Mouse (Mus musculus): ENCODE results near the gene Sfxn2. TPM values are rescaled to one million over a fixed set of nuclear protein-coding genes. Genes with fewer than 3 reads are reported as not detected.
A peak's percentile ranks its signal among the peaks of the same experiment; 100 is the strongest.

Sfxn2 gene
- polyA plus RNA-seq, 1 experiment from 2014 or later = 15.6 TPM

DNA sequence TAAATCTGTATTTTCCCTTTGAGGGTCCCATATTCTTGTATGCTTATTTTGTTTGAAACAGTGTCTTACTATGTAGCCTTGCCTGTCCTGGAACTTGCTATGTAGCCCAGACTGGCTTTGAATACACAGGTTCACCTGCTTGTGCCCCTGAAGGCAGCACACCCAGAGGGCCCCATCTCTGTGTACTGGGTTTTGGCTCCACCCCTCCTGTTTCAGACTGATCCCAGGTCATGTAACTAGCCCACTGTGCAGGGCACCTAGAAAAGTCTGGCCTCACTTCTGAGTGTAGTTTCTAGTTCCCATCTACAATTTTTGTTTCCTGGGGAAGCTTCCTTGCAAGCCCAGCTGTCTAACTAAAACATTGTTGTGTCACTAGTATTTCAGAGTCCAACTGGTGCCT is 65.9 kb downstream of the Sfxn2 start:
- no peak overlapping the region for H3K4me2 ChIP-seq (ENCODE audit: low read depth, severe bottlenecking)
- no peak overlapping the region for H3K9ac ChIP-seq (ENCODE audit: low read length)
- H3K4me1 ChIP-seq (ENCODE audit: control insufficient read depth, insufficient read depth, low read length) = peaks cover 53% of the 10 kb centered on the region
- H3K4me3 ChIP-seq (ENCODE audit: low read depth, low read length) = no peak overlapping the region
- no peak for DNase-seq (ENCODE audit: low spot score)
- no peak for ATAC-seq (ENCODE audit: insufficient number of reproducible peaks, low FRiP score, low TSS enrichment, low read depth)
- peaks cover 2% of the 10 kb centered on the region; the same call in 1 of the 2 replicates for H3K36me3 ChIP-seq (ENCODE audit: control insufficient read depth, insufficient read depth, low read length)
- no peaks in the 10 kb centered on the region for H3K27me3 ChIP-seq (ENCODE audit: control insufficient read depth, insufficient read depth, low read length)
- H3K9me3 ChIP-seq (ENCODE audit: control insufficient read depth, low read length) = no peaks in the 10 kb centered on the region
- H3K27ac ChIP-seq (replicated peaks; ENCODE audit: low read depth, low read length) = peak overlapping the region; percentile 68

GRCm38 (mm10) chr19:46639496-46639895 is 66.3 kb downstream of the Sfxn2 start:
- no peak overlapping the region for H3K4me2 ChIP-seq (ENCODE audit: low read depth, severe bottlenecking)
- H3K27ac ChIP-seq (replicated peaks; ENCODE audit: low read depth, low read length) = peak overlapping the region; percentile 68
- ATAC-seq (ENCODE audit: insufficient number of reproducible peaks, low FRiP score, low TSS enrichment, low read depth) (no peak), DNase-seq (ENCODE audit: low spot score) (peak; percentile 49)
- H3K9me3 ChIP-seq (ENCODE audit: control insufficient read depth, low read length) = no peaks in the 10 kb centered on the region
- 49% methylated on average over 14 of the region's 14 CpGs for WGBS
- H3K9ac ChIP-seq (ENCODE audit: low read length) = no peak overlapping the region
- peaks cover 2% of the 10 kb centered on the region; the same call in 1 of the 2 replicates for H3K36me3 ChIP-seq (ENCODE audit: control insufficient read depth, insufficient read depth, low read length)
- H3K4me3 ChIP-seq (ENCODE audit: low read depth, low read length) = no peak overlapping the region
- no peaks in the 10 kb centered on the region for H3K27me3 ChIP-seq (ENCODE audit: control insufficient read depth, insufficient read depth, low read length)
- H3K4me1 ChIP-seq (ENCODE audit: control insufficient read depth, insufficient read depth, low read length) = peaks cover 53% of the 10 kb centered on the region

DNA sequence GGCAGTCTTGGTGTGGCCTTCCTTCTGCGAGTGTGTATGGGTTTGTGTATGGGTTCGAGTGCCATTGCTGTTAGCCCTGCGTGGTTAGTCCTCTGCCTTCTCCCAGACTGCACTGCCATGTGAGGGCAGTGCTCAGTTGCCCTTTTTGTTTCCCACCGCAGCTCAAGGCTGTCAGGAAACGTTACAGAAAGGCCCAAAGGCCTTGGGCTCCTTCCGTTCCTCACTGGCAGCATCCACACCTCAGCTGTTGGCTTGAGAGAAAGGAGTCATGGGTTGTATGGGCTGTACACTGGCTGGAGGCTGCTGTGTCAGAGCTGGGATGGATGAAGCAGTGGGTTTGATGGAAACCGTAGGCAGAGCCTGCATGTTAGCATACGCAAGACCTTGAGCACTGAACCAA is 67.6 kb downstream of the Sfxn2 start:
- Histone ChIP-seq H3K4me3 (ENCODE audit: low read depth, low read length) (no peak overlapping the region), H3K9ac (ENCODE audit: low read length) (no peak overlapping the region), H3K4me2 (ENCODE audit: low read depth, severe bottlenecking) (no peak overlapping the region), H3K4me1 (ENCODE audit: control insufficient read depth, insufficient read depth, low read length) (peaks cover 55% of the 10 kb centered on the region), H3K9me3 (ENCODE audit: control insufficient read depth, low read length) (no peaks in the 10 kb centered on the region), H3K27me3 (ENCODE audit: control insufficient read depth, insufficient read depth, low read length) (no peaks in the 10 kb centered on the region), H3K36me3 (ENCODE audit: control insufficient read depth, insufficient read depth, low read length) (peaks cover 2% of the 10 kb centered on the region; the same call in 1 of the 2 replicates), H3K27ac (replicated peaks; ENCODE audit: low read depth, low read length) (peak overlapping the region; percentile 68; the same call in 1 of the 2 replicates)
- DNase-seq (ENCODE audit: low spot score) (no peak), ATAC-seq (ENCODE audit: insufficient number of reproducible peaks, low FRiP score, low TSS enrichment, low read depth) (no peak)
- WGBS = 91% methylated on average over 8 of the region's 8 CpGs

DNA sequence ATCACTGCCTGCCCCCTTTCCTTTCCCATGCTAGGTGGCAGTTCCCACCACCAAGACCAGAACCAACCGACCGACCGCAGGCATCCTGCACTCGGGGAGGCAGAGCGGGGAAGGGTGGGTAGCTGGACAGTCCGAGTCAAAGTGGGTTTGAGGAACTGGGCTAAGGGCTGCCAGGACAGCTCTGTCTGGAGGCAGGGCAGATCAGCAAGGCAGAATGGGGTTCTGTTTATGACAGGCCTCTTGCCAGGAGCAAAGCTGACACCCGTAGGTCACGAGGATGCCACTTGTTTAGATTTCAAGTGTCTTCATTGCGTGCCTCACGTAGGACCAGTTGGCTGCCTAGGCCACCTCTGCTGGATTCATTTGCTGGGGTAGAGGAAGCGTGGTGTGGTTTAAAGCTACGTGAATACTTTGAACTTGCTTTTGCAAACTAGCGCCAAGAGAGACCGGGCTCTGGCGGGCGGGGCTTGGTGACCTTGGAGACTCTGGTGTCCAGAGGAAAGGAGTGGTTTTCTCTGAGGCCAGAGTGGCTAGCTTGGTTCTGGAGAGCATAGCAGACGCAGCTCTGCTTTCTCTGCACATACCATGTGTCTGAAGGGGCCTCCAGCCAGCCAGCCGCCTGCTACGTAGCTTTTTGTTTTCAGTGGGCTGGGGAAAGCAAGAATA is 68.4 kb downstream of the Sfxn2 start:
- Histone ChIP-seq H3K36me3 (ENCODE audit: control insufficient read depth, insufficient read depth, low read length) (peaks cover 2% of the 10 kb centered on the region; the same call in 1 of the 2 replicates), H3K27ac (replicated peaks; ENCODE audit: low read depth, low read length) (peak overlapping the region; percentile 68), H3K9ac (ENCODE audit: low read length) (peak overlapping the region; percentile 40; the same call in 1 of the 2 replicates), H3K4me2 (ENCODE audit: low read depth, severe bottlenecking) (no peak overlapping the region), H3K27me3 (ENCODE audit: control insufficient read depth, insufficient read depth, low read length) (no peaks in the 10 kb centered on the region), H3K9me3 (ENCODE audit: control insufficient read depth, low read length) (no peaks in the 10 kb centered on the region), H3K4me1 (ENCODE audit: control insufficient read depth, insufficient read depth, low read length) (peaks cover 50% of the 10 kb centered on the region), H3K4me3 (ENCODE audit: low read depth, low read length) (no peak overlapping the region)
- DNase-seq (ENCODE audit: low spot score) (peak; percentile 48), ATAC-seq (ENCODE audit: insufficient number of reproducible peaks, low FRiP score, low TSS enrichment, low read depth) (no peak)
- 56% methylated on average over 19 of the region's 19 CpGs for WGBS

GRCm38 (mm10) chr19:46642136-46642753 is 69.1 kb downstream of the Sfxn2 start:
- peaks cover 2% of the 10 kb centered on the region; the same call in 1 of the 2 replicates for H3K36me3 ChIP-seq (ENCODE audit: control insufficient read depth, insufficient read depth, low read length)
- H3K27me3 ChIP-seq (ENCODE audit: control insufficient read depth, insufficient read depth, low read length) = no peaks in the 10 kb centered on the region
- H3K9me3 ChIP-seq (ENCODE audit: control insufficient read depth, low read length) = no peaks in the 10 kb centered on the region
- H3K27ac ChIP-seq (replicated peaks; ENCODE audit: low read depth, low read length) = peak overlapping the region; percentile 68; the same call in 1 of the 2 replicates
- 64% methylated on average over 22 of the region's 22 CpGs for WGBS
- peak overlapping the region; percentile 40; the same call in 1 of the 2 replicates for H3K9ac ChIP-seq (ENCODE audit: low read length)
- no peak for DNase-seq (ENCODE audit: low spot score)
- H3K4me1 ChIP-seq (ENCODE audit: control insufficient read depth, insufficient read depth, low read length) = peaks cover 47% of the 10 kb centered on the region
- no peak for ATAC-seq (ENCODE audit: insufficient number of reproducible peaks, low FRiP score, low TSS enrichment, low read depth)
- no peak overlapping the region for H3K4me2 ChIP-seq (ENCODE audit: low read depth, severe bottlenecking)
- H3K4me3 ChIP-seq (ENCODE audit: low read depth, low read length) = no peak overlapping the region

DNA sequence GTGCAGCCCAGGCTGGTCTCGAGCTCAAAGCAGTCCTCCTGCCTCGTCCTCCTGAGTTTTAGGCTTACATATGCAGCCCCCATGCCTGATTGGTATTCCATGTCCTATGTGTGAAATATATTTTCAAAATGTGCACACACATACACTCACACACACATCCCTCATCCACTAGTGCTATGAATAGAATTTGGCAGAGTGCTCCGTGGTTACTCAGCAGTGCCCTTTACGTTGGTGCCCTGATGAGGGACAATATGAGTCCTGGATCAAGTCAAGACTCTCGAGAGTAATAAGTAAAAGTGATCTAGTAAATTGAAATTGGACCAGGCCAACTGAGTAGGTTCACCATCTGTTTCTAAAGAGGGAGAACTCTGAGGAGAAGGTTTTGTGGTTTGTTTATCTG is 70.1 kb downstream of the Sfxn2 start:
- peaks cover 47% of the 10 kb centered on the region for H3K4me1 ChIP-seq (ENCODE audit: control insufficient read depth, insufficient read depth, low read length)
- ATAC-seq (ENCODE audit: insufficient number of reproducible peaks, low FRiP score, low TSS enrichment, low read depth) = no peak
- H3K9me3 ChIP-seq (ENCODE audit: control insufficient read depth, low read length) = no peaks in the 10 kb centered on the region
- no peak overlapping the region for H3K9ac ChIP-seq (ENCODE audit: low read length)
- no peaks in the 10 kb centered on the region for H3K27me3 ChIP-seq (ENCODE audit: control insufficient read depth, insufficient read depth, low read length)
- whole genome bisulfite sequencing = 81% methylated on average over 5 of the region's 5 CpGs
- no peak for DNase-seq (ENCODE audit: low spot score)
- no peak overlapping the region for H3K4me3 ChIP-seq (ENCODE audit: low read depth, low read length)
- no peak overlapping the region for H3K4me2 ChIP-seq (ENCODE audit: low read depth, severe bottlenecking)
- peaks cover under 1% of the 10 kb centered on the region; the same call in 1 of the 2 replicates for H3K36me3 ChIP-seq (ENCODE audit: control insufficient read depth, insufficient read depth, low read length)
- no peak overlapping the region for H3K27ac ChIP-seq (replicated peaks; ENCODE audit: low read depth, low read length)

- WGBS = 86% methylated on average over 10 of the region's 10 CpGs
- Histone ChIP-seq H3K27me3 (ENCODE audit: control insufficient read depth, insufficient read depth, low read length) (no peaks in the 10 kb centered on the region), H3K27ac (replicated peaks; ENCODE audit: low read depth, low read length) (no peak overlapping the region), H3K9me3 (ENCODE audit: control insufficient read depth, low read length) (no peaks in the 10 kb centered on the region), H3K36me3 (ENCODE audit: control insufficient read depth, insufficient read depth, low read length) (peaks cover 6% of the 10 kb centered on the region; the same call in 1 of the 2 replicates), H3K9ac (ENCODE audit: low read length) (no peak overlapping the region), H3K4me1 (ENCODE audit: control insufficient read depth, insufficient read depth, low read length) (peaks cover 38% of the 10 kb centered on the region), H3K4me2 (ENCODE audit: low read depth, severe bottlenecking) (no peak overlapping the region), H3K4me3 (ENCODE audit: low read depth, low read length) (no peak overlapping the region)
- no peak for DNase-seq (ENCODE audit: low spot score)
- ATAC-seq (ENCODE audit: insufficient number of reproducible peaks, low FRiP score, low TSS enrichment, low read depth) = no peak
Measured at GRCm38 (mm10) chr19:46644343-46644792, 71.2 kb downstream of the Sfxn2 start.

GRCm38 (mm10) chr19:46644793-46645602 is 71.8 kb downstream of the Sfxn2 start:
- Histone ChIP-seq H3K4me2 (ENCODE audit: low read depth, severe bottlenecking) (no peak overlapping the region), H3K36me3 (ENCODE audit: control insufficient read depth, insufficient read depth, low read length) (peaks cover 6% of the 10 kb centered on the region; the same call in 1 of the 2 replicates), H3K9me3 (ENCODE audit: control insufficient read depth, low read length) (no peaks in the 10 kb centered on the region), H3K27ac (replicated peaks; ENCODE audit: low read depth, low read length) (no peak overlapping the region), H3K27me3 (ENCODE audit: control insufficient read depth, insufficient read depth, low read length) (no peaks in the 10 kb centered on the region), H3K9ac (ENCODE audit: low read length) (no peak overlapping the region), H3K4me3 (ENCODE audit: low read depth, low read length) (no peak overlapping the region), H3K4me1 (ENCODE audit: control insufficient read depth, insufficient read depth, low read length) (peaks cover 33% of the 10 kb centered on the region)
- ATAC-seq (ENCODE audit: insufficient number of reproducible peaks, low FRiP score, low TSS enrichment, low read depth) (no peak), DNase-seq (ENCODE audit: low spot score) (no peak)
- WGBS = 69% methylated on average over 12 of the region's 12 CpGs

All from limb, embryonic 11.5 days (tissue).